Mouse (Mus musculus): ENCODE data around the gene Mrgpra2a.
"Not testable (repeated sequence)": the region's sequence is repeated elsewhere in the genome, so short reads cannot be mapped to it uniquely, and the experiment has no call there.

The Mrgpra2a gene

DNA sequence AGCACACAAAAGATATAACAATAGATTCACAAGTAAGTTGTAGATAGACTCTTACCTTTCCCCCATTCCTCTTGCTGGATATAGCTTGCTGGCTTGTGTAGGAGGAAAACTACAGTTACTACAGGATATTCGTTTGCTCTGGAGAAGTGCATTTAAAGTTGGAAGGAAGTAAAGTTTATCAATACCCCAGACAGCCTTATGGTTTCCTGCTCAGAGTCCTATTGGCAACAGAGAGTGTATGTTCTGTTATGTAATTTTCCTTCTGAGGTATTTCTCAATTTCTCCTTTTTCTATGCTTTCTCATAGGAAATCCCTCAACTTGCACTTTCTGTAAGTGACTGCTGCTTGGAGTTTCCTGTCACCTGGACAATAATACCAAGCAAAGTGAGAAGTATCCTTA lies at the start of gene Mrgpra2a:
Gene Mrgpra2a (minus strand): TSS at position 125 of the 400 bp plus-strand sequence.
- not testable (repeated sequence) for DNase-seq (ENCODE audit: low spot score)

DNA sequence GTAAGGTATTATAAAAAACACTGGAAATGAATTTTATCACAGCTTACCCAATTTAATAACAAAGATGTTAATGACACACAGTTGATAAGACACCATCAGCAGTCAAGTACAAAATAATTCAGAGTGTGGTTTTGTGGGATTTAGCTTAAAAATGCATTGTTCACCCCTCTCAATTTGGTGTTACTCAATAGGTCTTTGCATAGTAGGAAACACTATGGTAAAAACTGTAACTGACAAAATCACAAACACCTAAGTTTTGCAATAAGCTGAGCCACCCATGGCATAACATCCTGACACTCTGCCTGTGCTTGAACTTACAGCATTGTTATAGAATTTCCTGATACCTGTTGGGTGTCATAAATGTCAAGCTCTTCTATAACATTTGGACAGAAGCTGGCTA lies 39.3 kb upstream of the Mrgpra2a start:
- not testable (repeated sequence) for DNase-seq (ENCODE audit: low spot score)

DNA sequence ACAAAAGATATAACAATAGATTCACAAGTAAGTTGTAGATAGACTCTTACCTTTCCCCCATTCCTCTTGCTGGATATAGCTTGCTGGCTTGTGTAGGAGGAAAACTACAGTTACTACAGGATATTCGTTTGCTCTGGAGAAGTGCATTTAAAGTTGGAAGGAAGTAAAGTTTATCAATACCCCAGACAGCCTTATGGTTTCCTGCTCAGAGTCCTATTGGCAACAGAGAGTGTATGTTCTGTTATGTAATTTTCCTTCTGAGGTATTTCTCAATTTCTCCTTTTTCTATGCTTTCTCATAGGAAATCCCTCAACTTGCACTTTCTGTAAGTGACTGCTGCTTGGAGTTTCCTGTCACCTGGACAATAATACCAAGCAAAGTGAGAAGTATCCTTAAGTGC lies 37.5 kb upstream of the Mrgpra2a start:
- not testable (repeated sequence) for DNase-seq (ENCODE audit: low spot score)

DNA sequence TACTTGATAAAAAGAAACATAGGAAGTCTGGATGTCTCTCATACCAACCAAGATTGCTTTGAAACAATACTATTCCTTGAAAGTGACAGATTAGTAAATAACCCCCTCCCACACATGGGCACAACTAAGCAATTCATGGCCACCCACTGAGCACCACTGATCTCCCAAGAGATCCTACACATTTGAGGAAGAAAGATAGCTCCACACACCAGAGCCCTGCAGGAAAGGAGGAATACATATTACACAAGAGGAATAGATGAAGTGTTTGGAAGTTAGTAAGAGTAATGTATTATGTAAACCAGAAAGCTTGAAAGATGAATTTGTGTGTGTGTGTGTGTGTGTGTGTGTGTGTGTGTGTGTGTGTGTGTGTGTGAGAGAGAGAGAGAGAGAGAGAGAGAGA lies 31.2 kb upstream of the Mrgpra2a start:
- DNase-seq (ENCODE audit: low spot score), result not testable (repeated sequence)

DNA sequence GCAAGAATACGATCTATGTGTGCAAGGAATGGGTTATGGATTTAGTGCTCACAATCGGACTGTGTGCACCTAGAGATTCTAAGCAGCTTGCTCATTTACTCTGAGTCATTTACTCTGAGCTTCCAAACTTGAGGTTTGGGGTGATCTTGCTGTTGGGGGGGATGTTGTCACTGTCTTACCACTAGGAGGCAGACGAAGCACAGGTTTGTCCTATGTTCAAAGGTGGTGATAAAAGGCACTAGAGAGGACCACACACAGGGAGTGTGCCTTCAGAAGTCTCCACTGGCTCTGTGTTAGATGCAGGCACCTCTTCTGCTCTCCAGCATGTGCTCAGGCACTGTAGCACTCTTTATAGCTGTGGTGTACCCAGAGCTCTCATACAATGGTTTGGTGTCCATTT lies 22.0 kb upstream of the Mrgpra2a start:
- not testable (repeated sequence) for DNase-seq (ENCODE audit: low spot score)

DNA sequence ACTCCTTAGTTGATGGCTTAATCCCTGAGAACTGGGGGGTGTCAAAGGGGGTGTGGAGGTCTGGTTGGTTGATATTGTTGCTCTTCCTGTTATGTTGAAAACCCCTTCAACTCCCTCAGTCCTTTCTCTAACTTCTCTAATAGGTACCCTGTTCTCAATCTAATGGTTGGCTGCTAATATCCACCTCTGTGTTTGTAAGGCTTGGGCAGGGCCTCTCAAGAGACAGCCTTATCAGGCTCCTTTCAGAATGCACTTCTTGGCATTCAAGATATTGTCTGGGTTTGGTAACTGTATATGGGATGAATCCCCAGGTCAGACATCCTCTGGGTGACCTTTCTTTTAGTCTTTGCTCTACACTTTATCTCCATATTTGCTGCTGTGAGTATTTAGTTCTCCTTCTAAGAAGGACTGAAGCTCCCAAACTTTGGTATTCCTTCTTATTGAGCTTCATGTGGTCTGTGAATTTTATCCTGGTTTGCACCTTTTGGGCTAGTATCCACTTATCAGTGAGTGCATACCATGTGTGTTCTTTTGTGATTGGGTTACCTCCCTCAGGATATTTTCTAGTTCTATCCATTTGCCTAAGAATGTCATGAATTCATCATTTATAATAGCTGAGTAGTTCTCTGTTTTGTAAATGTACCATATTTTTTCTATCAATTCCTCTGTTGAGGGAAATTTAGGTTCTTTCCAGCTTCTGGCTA lies 13.5 kb upstream of the Mrgpra2a start:
- not testable (repeated sequence) for DNase-seq (ENCODE audit: low spot score)

DNA sequence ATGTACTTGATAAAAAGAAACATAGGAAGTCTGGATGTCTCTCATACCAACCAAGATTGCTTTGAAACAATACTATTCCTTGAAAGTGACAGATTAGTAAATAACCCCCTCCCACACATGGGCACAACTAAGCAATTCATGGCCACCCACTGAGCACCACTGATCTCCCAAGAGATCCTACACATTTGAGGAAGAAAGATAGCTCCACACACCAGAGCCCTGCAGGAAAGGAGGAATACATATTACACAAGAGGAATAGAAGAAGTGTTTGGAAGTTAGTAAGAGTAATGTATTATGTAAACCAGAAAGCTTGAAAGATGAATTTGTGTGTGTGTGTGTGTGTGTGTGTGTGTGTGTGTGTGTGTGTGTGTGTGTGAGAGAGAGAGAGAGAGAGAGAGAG lies 6.2 kb downstream of the Mrgpra2a start:
- DNase-seq (ENCODE audit: low spot score), result not testable (repeated sequence)

DNA sequence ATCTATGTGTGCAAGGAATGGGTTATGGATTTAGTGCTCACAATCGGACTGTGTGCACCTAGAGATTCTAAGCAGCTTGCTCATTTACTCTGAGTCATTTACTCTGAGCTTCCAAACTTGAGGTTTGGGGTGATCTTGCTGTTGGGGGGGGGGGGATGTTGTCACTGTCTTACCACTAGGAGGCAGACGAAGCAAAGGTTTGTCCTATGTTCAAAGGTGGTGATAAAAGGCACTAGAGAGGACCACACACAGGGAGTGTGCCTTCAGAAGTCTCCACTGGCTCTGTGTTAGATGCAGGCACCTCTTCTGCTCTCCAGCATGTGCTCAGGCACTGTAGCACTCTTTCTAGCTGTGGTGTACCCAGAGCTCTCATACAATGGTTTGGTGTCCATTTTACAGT lies 15.5 kb downstream of the Mrgpra2a start:
- not testable (repeated sequence) for DNase-seq (ENCODE audit: low spot score)

DNA sequence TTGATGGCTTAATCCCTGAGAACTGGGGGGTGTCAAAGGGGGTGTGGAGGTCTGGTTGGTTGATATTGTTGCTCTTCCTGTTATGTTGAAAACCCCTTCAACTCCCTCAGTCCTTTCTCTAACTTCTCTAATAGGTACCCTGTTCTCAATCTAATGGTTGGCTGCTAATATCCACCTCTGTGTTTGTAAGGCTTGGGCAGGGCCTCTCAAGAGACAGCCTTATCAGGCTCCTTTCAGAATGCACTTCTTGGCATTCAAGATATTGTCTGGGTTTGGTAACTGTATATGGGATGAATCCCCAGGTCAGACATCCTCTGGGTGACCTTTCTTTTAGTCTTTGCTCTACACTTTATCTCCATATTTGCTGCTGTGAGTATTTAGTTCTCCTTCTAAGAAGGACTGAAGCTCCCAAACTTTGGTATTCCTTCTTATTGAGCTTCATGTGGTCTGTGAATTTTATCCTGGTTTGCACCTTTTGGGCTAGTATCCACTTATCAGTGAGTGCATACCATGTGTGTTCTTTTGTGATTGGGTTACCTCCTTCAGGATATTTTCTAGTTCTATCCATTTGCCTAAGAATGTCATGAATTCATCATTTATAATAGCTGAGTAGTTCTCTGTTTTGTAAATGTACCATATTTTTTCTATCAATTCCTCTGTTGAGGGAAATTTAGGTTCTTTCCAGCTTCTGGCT lies 24.0 kb downstream of the Mrgpra2a start:
- not testable (repeated sequence) for DNase-seq (ENCODE audit: low spot score)

DNA sequence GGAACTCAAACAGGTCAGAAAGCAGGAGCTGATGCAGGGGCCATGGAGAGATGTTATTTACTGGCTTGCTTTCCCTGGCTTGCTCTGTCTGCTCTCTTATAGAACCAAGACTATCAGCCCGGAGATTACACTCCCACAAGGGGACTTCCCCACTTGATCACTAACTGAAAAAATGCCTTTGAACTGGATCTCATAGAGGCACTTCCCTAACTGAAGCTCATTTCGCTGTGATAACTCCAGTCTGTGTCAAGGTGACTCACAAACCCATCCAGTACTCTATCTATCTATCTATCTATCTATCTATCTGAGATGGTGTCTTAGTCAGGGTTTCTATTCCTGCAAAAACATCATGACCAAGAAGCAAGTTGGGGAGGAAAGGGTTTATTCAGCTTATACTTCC lies 41.3 kb downstream of the Mrgpra2a start:
- DNase-seq (ENCODE audit: low spot score), result no peak

DNA sequence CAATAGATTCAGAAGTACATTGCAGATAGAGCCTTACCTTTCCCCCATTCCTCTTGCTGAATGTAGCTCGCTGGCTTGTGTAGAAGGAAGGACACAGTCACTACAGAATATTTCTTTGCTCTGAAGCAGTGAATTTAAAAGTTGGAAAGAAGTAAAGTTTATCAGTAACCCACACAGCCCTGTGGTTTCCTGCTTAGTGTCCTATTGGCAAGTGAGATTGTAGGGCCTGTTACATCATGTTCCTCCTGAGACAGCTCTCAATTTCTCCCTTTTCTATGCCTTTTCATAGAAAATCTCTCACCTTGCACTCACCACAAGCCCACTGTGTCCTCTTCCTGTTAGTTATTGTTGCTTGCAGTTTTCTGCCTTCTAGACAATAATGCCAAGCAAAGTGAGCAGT lies 42.4 kb downstream of the Mrgpra2a start:
- DNase-seq (ENCODE audit: low spot score), result no peak

DNA sequence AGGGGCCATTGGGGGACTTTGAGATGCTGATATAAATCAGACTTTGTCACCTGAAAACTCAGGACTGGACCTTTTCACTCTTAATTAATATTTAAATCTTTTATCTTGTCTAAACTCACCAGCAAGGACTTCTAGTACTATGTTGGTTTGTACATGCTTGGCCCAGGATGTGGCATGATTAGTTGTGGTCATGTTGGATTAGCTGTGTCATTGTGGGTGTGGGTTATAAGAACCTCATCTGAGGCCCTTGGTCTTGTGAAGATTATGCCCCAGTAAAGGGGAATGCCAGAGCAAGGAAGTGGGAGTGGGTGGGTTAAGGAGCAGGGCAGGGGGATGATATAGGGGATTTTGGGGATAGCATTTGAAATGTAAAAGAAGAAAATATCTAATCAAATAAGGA lies 50.8 kb downstream of the Mrgpra2a start:
- no peak for DNase-seq (ENCODE audit: low spot score)

Measured in ovary, postnatal 14 days (tissue).